Mouse (Mus musculus): Measurements from ENCODE around the gene Ntmt1.

The Ntmt1 gene

GRCm38 (mm10) chr2:30784078-30784994 is 23.3 kb upstream of the Ntmt1 start:
- peak; percentile 84 for DNase-seq

GRCm38 (mm10) chr2:30787466-30787865 is 20.2 kb upstream of the Ntmt1 start:
- DNase-seq, result no peak

GRCm38 (mm10) chr2:30792061-30792460 is 15.6 kb upstream of the Ntmt1 start:
- no peak for DNase-seq

- peak; percentile 96 for DNase-seq
These were observed 13.2 kb upstream of the Ntmt1 start for GRCm38 (mm10) chr2:30794179-30795108.

GRCm38 (mm10) chr2:30795271-30795888 is 12.2 kb upstream of the Ntmt1 start:
- DNase-seq, result no peak

- DNase-seq, result peak; percentile 32
These were observed 11.7 kb upstream of the Ntmt1 start for GRCm38 (mm10) chr2:30795889-30796275.

GRCm38 (mm10) chr2:30796382-30796781 is 11.2 kb upstream of the Ntmt1 start:
- peak; percentile 89 for DNase-seq

- DNase-seq, result no peak
These were observed 8.2 kb upstream of the Ntmt1 start for GRCm38 (mm10) chr2:30799456-30799855.

- DNase-seq, result no peak
These were observed 7.0 kb upstream of the Ntmt1 start for GRCm38 (mm10) chr2:30800671-30801066.

- DNase-seq, result peak; percentile 61
These were observed 6.4 kb upstream of the Ntmt1 start for GRCm38 (mm10) chr2:30801067-30801852.

GRCm38 (mm10) chr2:30803604-30804003 is 4.0 kb upstream of the Ntmt1 start, which contains the start of gene 1700001O22Rik:
Gene 1700001O22Rik (minus strand): TSS chr2:30803661.
- no peak for DNase-seq

- DNase-seq, result no peak
These were observed 1.6 kb upstream of the Ntmt1 start for GRCm38 (mm10) chr2:30805983-30806382.

- DNase-seq, result no peak
These were observed 429 bp upstream of the Ntmt1 start for GRCm38 (mm10) chr2:30807147-30807647.

- DNase-seq, result peak; percentile 21
These were observed 650 bp downstream of the Ntmt1 start for GRCm38 (mm10) chr2:30808296-30808655.

- DNase-seq, result no peak
These were observed 1.9 kb downstream of the Ntmt1 start for GRCm38 (mm10) chr2:30809503-30809902.

GRCm38 (mm10) chr2:30810573-30810972 is 2.9 kb downstream of the Ntmt1 start:
- no peak for DNase-seq

- no peak for DNase-seq
These were observed 8.8 kb downstream of the Ntmt1 start for GRCm38 (mm10) chr2:30816383-30816782.

- DNase-seq, result no peak
These were observed 12.2 kb downstream of the Ntmt1 start for GRCm38 (mm10) chr2:30819873-30820272.

- DNase-seq, result no peak
These were observed 13.4 kb downstream of the Ntmt1 start for GRCm38 (mm10) chr2:30821073-30821472.

- no peak for DNase-seq
These were observed 14.8 kb downstream of the Ntmt1 start for GRCm38 (mm10) chr2:30822460-30822859.

- DNase-seq, result peak; percentile 85
These were observed 15.9 kb downstream of the Ntmt1 start for GRCm38 (mm10) chr2:30823385-30824153.
